Mouse (Mus musculus) lung, postnatal 10 days (tissue): Measurements from ENCODE around the gene Kdm6b.
A peak's percentile ranks its signal among the peaks of the same experiment; 100 is the strongest.

Source experiments
- DNase-seq: peaks from one replicate; pipeline ENCODE4 v3.0.0; 2021

The Kdm6b gene

GRCm38 (mm10) chr11:69413221-69414181 lies at the start of gene Kdm6b:
Gene Kdm6b (minus strand): TSS chr11:69413675.
- DNase-seq, result peak; percentile 32

GRCm38 (mm10) chr11:69461568-69461967 lies 48.1 kb upstream of the Kdm6b start:
- DNase-seq, result no peak

GRCm38 (mm10) chr11:69459883-69460282 lies 46.4 kb upstream of the Kdm6b start:
- peak; percentile 26 for DNase-seq

- DNase-seq, result peak; percentile 53
These were observed 43.6 kb upstream of the Kdm6b start for GRCm38 (mm10) chr11:69457006-69457579.

- DNase-seq, result peak; percentile 79
These were observed 38.8 kb upstream of the Kdm6b start for GRCm38 (mm10) chr11:69452114-69452867.

- DNase-seq, result no peak
These were observed 33.8 kb upstream of the Kdm6b start for GRCm38 (mm10) chr11:69447299-69447698.

GRCm38 (mm10) chr11:69443328-69443727 lies 29.9 kb upstream of the Kdm6b start:
- peak; percentile 74 for DNase-seq

- DNase-seq, result no peak
These were observed 23.8 kb upstream of the Kdm6b start for GRCm38 (mm10) chr11:69437291-69437690.

GRCm38 (mm10) chr11:69433189-69433588 lies 19.7 kb upstream of the Kdm6b start:
- DNase-seq, result no peak

GRCm38 (mm10) chr11:69432640-69432982 lies 19.1 kb upstream of the Kdm6b start:
- no peak for DNase-seq

- DNase-seq, result peak; percentile 91
These were observed 18.6 kb upstream of the Kdm6b start for GRCm38 (mm10) chr11:69431829-69432639.

- DNase-seq, result no peak
These were observed 17.2 kb upstream of the Kdm6b start for GRCm38 (mm10) chr11:69430631-69431030.

GRCm38 (mm10) chr11:69429313-69429712 lies 15.8 kb upstream of the Kdm6b start:
- DNase-seq, result no peak

GRCm38 (mm10) chr11:69428751-69429150 lies 15.3 kb upstream of the Kdm6b start:
- DNase-seq, result peak; percentile 87

- no peak for DNase-seq
These were observed 12.8 kb upstream of the Kdm6b start for GRCm38 (mm10) chr11:69426246-69426645.

GRCm38 (mm10) chr11:69423885-69424284 lies 10.4 kb upstream of the Kdm6b start:
- no peak for DNase-seq

GRCm38 (mm10) chr11:69422842-69423241 lies 9.4 kb upstream of the Kdm6b start:
- no peak for DNase-seq

GRCm38 (mm10) chr11:69421131-69421977 lies 7.9 kb upstream of the Kdm6b start:
- peak; percentile 13 for DNase-seq

GRCm38 (mm10) chr11:69420554-69421000 lies 7.1 kb upstream of the Kdm6b start:
- DNase-seq, result no peak

- DNase-seq, result peak; percentile 76
These were observed 6.5 kb upstream of the Kdm6b start for GRCm38 (mm10) chr11:69419813-69420553.

GRCm38 (mm10) chr11:69419443-69419812 lies 6.0 kb upstream of the Kdm6b start:
- DNase-seq, result peak; percentile 70
